Mouse (Mus musculus) cerebellum, adult (tissue): Measurements from ENCODE around the gene Kcnip1.
A peak's percentile ranks its signal among the peaks of the same experiment; 100 is the strongest.

Experiments
- ATAC-seq: cut with Nextera tagmentation; 2 replicates; pipeline ENCODE4 v1.9.2; 2017; ENCODE audit warnings: mild to moderate bottlenecking, moderate library complexity, mixed read lengths; ENCODE audit not compliant: insufficient number of reproducible peaks, low FRiP score, low TSS enrichment

Kcnip1 gene

DNA sequence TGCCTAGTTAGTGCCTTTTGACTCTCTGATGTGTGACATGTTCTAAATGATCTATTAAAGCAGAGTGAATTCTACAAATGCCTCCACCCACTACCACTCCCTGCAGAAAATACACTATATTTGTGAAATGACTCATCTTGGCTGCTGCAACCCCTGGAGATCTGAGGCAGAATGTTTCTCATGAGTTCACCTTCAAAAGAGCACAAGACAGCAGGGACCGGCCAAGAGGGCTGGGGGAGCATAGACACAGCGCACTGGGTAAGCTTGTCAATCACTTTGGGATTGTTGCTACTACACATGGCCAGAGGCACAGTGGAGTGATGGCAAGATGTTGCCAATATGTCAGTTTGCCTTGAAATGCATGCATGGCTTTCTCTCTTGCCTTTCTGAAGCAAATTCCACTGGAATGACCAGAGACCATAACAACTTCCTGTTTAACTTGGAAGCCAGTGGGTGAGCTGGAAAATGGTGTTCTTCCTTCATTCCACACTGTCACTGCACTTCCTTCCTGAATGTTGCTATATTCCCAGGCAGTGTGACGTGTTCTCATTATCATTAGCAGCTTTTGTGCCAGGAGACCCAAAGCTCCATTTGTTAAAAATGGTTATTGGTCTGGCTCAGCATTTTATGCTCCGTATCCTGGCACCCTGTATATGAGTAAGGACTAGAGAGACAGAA lies 131.9 kb downstream of the Kcnip1 start:
- ATAC-seq = no peak

DNA sequence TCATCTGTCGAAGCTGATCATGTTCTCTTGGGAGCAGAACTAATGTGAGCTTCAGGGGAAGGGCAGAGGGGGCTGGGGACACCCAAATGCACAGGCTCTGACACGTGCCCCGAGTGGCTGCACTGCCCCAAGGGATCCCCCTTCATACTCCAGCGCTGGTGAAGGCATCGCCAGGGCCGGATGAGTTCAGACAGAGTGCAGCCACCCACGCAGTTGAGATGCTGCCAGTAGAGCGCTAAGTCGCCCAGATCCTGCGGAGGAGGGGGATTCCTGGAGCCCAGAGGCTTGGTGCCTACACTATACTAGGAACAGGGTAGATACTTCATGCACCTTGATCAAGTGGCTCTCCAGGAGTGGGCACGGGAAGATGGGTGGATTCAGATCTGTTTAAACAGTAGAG lies 143.3 kb downstream of the Kcnip1 start:
- no peak for ATAC-seq

DNA sequence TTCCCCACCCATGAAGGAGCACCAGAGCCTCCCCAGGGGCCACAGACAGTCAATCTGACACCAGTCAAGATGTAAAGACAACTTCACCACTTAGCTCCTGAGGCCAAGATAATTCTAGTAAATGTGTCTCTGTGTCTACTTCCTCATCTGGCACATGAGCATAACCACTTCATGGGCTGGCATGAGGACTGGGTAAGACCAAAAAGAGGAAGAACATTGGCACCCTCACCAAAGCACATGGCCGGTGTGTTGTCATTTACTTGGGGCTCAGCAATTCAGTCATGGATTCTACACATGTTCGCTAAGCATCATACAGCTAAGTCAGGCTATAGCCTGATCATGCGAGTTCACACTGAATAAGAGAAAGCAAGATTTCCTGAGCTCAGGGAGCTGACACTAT lies 144.3 kb downstream of the Kcnip1 start:
- no peak for ATAC-seq

DNA sequence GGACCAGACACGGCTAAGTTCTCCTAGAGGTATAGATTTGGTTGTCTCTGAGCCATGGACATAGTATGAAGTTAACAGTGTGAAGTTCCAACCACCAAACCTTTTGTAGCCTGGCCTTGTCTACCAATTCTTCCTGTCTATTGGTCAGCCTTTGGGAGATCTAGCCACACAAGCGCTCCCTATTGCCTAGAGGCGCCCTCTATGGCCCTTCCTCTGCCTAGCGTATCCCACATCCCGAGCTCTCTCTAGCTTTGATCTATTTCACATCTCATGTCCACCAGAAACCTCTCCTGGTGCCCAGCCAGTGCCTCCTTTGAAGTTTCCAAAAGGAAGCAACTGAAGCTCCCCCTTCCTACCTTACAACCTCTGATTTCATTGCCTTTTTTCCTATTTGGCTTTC lies 147.0 kb downstream of the Kcnip1 start:
- ATAC-seq = no peak

DNA sequence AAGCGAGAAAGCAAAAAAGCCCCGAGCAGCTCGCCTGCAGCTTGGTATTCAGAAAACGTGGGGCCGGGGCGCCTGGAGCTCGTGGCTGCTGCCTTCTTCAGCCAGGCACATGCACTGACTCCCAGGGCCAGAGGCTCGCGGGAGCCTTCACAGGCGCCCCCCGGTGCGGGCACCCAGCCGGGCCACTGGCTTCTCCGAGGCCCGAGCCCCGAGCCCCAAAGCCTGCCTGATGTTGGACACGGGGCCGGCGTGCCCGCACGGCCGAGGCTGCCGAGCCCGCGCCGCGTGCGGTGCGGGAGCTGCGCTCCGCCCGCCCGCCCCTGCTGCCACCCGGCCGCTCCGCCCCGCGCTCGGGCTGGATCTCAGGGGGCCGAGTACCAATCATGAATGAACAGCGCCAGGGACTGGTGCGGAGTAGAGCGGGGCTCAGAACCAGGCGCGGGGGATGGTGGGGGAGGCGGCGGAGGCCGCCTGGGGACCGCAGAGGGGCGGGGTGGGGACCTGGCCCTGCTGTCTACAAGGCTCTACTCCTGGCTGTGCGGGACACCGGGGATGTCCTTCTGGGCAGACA lies 149.6 kb downstream of the Kcnip1 start:
- 0 out of 2 replicates have a peak, but pooled peaks have one; percentile 23 for ATAC-seq

DNA sequence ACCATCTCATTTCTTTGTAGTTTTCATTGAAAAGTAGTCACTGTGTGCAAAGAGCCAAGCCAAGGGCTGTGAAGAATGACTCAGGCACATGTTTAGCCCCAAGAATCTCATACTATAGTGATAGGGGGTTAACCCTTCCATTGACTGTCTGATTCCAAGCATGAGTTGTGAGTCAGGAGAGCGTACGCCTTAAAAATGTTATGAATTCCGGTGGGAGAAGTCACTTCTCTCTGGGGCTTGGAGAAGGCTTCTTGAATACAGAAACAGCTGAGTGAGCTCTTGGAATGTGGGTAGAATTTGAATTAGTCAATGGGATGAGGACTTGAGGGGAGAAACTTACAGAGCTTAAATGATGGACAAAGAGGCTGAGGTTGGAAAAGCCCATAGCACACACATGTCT lies 153.9 kb downstream of the Kcnip1 start:
- ATAC-seq = no peak

DNA sequence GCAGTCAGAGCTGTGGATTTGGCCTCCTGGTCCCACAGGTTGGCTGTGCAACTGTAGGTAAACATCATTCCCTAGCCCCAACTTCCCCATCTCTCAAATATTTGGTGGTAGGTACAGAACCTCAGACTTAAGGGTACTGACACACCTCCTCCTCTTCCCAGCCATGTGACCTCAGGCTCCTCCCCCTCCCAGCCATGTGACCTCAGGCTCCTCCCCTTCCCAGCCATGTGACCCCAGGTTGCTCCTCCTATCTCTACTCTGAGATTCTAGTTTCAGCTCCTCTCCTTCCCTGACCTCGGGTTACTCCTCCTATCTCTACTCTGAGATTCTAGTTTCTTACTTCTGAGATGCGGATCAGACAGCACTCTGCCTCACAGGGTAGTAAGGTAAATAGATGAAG lies 163.2 kb downstream of the Kcnip1 start:
- no peak for ATAC-seq

DNA sequence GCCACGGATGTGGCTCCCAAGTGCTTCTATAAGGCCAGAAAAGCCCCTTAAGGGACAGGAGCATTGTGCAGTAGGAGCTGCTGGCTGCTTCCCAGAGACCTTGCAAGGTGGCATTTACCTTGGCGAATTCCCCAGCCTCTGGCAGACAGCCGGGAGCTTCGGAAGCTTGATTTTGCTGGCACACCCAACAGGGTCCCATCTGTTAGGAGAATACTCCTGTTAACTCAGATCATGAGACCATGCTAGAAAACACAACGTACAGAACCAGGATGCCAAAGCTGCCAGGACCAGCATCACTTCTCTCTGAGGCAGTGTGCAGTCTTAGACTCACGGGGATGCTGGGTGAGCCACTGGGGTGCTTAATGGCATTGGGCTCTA lies 165.1 kb downstream of the Kcnip1 start:
- ATAC-seq = peak; percentile 72

DNA sequence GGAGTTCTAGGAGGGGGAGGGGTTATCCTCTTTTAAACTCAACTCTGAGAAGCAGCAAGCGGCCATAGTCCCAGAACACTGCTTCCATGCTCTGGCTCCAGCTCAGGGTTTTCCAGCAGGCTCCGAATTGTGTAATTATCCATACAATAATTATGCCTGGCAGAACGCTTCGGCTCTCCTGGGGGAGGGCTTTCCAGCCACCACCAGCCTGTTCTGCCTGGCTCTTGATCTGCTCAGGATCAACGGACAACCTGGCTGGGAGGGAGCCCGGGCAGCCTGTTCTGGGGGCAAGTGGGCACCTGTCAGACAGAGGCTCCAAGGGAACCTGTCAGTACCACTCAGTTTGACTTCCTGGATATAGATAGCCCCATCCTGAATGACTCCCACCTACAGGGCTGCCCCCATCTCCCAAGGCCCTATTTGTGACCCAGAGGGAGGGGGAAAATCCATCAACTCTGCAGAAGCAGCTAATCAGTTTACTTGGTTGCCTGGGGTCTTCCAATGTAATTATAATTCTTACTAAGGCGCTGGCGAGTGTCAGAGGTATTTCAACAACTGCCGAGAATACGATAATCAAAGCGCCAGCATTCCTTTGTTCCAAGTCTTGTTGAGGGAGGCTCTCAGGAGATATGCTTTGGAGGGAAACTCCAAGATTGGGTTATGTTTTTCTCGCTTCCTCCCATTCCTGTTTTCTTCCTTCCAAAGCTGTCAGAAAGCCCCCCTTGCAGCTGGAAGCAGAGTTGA lies 165.7 kb downstream of the Kcnip1 start:
- peak; percentile 67 for ATAC-seq

DNA sequence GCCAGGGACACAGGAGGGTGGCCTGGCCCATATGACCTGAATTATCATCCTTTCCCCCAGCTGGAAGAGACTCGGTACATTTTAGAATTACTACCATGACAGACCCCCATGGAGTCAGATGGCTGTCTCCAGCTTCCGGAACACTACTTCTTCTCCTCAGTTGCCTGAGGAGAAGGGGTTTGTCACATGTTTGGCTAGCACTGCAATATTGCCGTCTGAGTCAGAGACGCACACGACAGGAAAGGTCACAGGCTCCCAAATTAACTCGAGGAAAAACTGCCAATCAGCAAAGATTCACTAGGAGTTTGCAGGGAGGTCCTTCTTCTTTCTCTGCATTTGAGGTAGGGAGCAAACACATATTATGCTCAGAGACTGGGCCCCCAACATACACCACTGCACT lies 168.2 kb downstream of the Kcnip1 start:
- no peak for ATAC-seq

DNA sequence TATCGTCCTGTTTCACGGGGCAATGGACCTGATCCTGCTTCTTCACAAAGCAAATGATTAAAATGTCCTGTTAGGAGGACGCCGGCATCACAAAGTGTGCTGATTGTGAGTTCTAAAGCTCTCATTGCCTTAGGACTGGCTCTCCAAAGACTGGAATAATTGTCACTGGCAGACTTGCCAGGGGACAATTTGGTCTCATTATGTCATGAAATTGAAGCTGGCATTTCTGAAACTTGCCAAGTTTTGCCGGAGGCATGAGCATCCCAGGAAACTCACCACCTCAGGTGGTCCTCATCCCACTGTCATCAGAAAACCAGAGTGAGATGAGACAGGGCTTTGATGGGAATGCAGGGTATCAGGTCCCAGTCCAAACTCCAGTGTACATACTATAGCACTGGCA lies 171.6 kb downstream of the Kcnip1 start:
- 0 out of 2 replicates have a peak, but pooled peaks have one; percentile 17 for ATAC-seq

DNA sequence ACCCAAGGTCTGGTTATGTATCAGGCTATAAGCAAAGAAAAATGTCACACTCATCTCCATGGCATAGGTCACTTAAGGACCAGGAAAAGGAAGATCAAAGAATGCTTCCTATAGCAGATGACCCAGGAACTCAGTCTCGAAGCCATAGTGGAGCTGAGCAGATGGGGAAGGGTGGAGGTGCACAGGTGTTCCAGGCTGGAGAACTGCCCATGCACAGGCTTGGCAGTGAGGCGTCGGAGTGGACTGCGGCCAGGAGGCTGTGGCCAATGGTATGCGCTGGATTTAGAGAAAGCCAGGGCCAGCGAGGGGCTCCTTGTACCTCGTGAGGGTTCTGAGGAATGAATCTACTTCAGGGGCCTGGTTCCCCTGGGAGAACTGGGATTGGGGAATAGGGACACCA lies 172.1 kb downstream of the Kcnip1 start:
- peak; percentile 62; the same call in 1 of the 2 replicates for ATAC-seq

DNA sequence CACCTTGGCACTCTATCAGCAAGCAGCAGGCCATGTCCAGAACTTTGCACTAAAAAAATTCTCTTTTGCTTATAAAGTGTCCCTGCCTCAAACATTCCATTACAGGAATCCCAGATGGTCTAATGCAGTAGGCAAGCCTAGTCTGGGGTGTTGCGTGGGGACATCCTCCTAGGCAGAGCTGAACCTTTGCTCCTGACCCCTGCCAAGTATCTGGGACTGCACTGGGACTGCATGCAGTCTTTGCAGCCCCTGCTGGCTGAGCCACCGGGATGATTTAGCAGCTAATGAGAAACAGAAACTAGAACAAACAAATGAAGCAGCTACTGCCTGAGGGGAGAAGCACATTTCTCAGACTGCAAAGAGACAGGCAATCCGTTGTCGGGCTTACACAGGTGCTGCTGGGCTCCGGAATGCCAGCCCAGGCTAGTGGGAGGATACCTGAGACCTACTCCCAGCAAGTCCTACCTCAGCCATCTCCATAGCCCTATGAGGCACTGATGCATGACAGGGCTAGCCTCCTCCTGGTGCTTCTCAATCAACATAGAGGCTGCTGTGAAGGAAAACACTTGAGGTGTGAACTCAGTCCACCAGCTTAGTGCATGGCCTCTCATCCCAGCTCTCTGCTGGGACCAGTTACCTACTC lies 174.0 kb downstream of the Kcnip1 start:
- ATAC-seq = no peak

DNA sequence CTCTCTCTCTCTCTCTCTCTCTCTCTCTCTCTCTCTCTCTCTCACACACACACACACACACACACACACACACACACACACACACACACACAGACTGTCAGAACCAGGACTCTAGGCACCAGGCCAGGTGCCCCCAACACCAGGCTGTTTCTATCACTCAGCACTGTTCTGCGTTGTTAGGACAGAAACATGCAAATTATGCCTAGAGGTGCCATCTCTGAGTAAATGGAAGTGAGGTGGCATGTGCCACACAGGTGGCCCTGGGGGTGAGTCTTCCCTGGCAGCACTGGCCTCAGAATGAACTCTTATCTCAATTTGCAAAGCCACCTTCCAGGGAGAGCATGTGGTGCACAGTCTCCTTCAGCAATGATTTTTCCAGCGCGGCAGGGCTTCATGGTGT lies 176.9 kb downstream of the Kcnip1 start:
- no peak for ATAC-seq

DNA sequence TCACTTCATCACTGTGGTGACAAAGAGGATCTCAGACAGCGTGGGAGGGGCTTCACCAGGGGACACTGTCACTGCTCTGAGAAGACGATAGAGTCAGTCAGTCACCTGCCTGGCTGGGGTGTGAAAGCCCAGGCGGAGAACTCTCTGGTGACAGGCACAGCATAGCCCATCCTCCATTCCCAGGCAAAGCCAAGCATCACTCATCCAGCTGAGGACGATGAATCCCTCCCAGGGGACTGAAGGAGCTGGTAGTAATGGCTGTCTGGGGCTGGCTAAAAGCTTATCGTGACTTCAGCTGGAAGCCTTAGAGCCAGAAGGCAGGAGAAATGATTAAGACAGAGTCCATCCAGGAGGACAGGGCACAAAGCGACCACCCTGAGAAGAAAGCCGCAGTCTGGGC lies 182.8 kb downstream of the Kcnip1 start:
- no peak for ATAC-seq

DNA sequence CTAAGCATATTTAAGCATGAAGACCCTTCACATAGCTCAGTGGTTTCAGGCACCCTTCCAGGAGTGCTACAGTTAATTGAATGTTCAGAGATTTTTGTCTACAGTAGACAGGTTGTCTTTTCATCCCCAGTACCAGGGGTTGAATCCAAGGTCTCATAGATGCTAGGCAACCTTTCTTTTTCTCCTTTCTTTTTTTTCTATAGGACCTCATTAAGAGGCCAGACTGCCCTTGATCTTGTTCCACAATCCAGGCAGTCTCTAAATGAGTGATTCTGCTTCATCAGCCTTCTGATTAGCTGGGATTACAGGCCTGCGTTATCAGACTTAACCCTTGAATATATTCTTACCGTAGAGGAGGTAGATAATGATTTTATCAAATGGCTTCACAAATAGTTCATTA lies 189.9 kb downstream of the Kcnip1 start:
- no peak for ATAC-seq

DNA sequence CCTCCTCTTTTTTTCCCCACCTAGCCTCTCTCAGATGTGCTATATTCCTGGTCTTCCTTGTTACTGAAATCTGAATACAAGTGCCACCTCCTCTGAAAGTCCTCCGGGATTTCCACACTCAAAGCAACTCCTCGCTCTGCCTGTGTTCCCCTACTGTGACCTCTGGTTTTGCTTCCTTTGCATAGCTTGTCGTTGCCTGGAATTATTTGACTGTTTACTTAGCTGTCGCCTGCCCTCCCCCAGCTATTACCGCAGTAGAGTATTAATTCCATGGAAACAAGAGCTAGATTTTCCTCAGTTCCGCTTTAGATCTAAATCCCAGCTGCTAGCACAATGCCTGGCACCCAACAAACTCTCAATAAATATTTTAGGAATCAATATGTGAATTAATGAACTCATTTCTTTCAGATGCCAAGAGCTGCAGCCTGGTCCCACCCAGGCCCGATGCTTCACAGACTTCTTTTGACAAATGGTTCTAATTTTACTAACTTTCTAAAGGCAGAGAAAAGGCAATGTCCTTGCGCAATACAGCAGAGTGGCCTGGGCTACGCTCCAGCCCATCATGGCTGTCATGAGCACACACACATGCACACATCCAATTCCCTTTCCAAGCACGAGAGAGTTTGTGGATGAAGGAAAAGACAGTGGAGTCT lies 192.4 kb downstream of the Kcnip1 start:
- ATAC-seq = no peak

DNA sequence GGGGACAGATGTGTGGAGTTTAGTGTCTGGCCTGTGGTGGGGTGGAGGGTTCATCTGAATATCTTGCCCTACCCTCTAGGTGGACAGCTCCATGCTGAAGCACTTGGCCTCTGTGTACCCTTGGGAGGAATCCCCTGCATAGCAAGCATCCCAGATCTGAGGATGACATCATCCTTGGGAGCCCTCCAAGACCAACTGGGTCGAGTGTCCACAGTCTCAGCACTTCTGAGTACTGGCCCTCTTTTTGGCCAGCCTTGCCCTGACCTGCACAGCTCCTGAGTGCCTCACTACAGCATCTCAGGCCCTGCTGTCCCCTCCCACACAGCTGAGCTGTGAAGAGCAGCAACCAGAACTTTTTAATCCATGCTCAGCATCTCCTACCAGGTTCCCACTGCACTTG lies 193.0 kb downstream of the Kcnip1 start:
- no peak for ATAC-seq

DNA sequence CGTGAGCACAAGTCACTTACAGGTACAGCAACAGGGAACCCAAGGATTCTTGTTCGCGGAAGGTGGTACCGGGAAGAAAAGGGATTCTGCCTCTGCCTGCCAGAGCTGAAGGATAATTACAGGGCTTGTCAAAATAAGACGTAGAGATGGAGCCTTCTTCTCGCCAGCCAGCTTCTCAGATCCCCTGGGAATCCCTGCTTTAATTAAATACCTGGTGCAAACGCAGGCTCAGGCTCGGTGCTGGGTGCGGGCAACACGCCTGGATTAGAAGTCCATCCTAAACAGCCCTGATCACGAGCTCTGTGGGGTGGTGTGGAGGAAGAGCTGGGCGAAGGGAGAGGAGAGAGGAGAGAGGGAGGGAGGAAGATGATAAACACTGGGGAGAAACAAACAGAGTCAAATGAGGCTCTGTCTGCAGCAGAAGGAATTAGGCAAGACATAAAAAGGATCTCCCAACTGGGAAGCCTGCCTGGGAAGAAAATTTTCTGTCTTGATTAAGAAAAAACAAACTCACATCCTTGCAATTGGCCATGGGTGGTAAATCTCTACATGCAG lies 194.8 kb downstream of the Kcnip1 start:
- ATAC-seq = no peak

DNA sequence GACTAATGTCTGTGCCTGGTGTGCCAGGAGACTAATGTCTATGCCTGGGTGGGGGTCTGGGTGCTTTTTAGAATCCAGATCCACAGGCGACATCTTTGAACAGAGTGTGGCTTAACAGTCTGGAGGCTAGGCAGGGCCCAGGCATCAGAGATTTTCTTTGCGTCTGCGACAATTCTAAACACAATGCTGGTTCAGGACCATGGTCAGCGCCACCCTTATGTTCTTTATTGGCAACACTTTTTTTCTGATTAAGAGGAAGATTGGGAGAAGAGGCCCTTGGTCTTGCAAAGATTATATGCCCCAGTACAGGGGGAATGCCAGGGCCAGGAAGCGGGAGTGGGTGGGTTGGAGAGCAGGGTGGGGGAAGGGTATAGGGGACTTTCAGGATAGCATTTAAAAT lies 205.6 kb downstream of the Kcnip1 start:
- ATAC-seq = no peak
